Mouse (Mus musculus) liver, adult (tissue): Measurements from ENCODE around the gene Gtsf1.

Experiments
- GATA4 ChIP-seq: IDR thresholded peaks from 2 replicates; pipeline ENCODE4 v1.6.1; 2014; ENCODE audit warnings: mild to moderate bottlenecking, low read length; ENCODE audit not compliant: insufficient replicate concordance

Gene Gtsf1

DNA sequence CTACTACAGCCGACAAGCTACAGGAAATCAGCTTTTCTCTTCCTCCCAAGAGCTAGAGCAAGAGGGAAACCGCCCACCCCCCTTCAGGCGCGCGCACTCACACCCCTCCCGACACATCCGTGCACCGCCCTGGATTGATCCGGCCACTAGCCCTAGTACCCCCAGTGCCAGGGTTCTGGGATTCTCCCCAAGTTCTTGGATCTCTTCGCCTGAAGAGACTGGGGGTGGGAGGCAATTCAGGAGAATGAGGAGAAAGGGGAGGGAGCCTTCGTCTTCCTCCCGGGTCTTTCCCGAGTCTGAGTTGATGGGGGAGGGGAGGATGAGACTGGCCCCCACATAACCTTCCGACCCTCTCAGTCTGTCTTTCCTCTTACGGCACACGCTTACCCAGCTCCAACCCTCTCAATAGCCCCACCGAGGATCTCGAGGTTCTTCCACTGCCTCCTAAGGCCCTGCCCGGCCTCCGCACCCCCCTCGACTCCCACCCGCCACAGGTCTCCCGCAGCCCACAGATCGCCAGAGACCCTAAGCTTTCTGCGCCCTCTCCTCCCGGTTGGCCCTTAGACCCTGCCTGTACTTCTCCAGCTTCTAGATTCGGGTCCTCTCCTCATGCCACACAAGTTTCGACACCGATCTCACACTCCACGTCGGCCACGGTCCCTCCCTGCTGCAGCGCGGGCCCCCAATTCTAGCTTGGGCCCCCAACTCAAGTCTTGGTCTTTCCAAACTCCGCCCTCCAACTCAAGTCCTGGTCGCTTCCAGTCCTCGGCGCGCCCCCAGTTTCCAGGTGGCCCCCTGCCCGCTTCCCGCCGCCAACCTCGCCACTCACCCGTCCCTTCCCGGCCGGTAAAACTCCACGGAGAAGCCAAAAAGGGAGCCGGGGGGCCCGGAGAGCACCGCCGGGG is 64.5 kb downstream of the Gtsf1 start:
- no peak for TF ChIP-seq GATA4

DNA sequence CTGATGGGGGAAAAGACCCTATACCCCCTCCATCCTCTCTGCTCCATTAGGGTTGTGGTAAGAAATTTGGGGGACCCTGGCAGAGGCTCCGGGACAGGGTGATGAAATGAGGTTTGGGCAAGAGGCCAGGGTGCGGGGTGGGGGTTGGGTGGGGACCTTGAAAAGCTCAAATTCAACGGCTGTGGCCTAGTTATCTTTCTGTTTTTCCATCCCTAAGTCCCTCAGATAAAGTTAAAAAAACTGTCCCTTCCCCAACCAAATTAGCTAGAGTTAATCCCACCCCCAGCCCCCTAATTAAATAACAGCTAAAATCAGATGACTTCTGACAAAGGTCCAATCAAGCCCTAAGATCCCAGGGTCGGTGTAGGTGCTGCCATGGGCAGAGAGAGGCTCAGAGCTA is 65.5 kb downstream of the Gtsf1 start:
- TF ChIP-seq GATA4 = no peak

DNA sequence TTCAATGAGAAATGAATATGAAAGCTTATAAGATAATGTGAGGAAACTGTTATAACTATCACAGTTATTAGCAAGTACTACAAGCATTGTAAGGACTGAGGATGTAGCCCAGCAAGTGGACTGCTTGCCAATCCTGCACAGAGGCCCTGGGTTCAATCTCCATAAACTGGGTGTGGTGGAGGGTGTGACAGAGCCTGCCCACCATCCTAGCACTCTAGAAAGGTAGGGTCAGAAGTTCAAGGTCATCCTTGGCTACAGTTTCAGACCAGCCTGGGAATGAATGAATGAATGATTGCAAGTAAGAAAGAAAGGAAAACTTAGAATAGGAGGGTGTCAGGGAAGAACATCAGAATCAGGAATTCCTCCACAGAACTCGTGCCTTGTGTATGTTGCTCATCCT is 66.5 kb downstream of the Gtsf1 start:
- TF ChIP-seq GATA4 = no peak

DNA sequence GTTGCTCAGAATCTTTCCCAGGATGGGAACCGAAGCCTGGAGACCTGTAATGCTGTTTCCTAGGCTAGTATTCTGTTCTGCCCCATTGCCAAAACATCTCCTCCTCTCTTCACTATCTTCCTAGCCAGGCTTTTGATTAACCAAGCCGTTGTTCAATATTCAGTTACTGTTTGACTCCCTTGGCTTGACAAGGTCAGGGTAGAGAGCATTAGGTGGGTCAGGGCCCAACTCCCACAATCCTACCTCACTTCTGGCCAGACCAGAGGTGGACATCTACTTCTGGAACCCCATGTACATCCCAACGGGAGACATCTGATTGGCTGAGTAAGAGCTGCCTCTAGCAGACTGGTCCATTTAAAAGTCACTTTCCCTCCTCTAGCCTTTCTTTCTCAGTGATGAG is 67.3 kb downstream of the Gtsf1 start:
- no peak for TF ChIP-seq GATA4

DNA sequence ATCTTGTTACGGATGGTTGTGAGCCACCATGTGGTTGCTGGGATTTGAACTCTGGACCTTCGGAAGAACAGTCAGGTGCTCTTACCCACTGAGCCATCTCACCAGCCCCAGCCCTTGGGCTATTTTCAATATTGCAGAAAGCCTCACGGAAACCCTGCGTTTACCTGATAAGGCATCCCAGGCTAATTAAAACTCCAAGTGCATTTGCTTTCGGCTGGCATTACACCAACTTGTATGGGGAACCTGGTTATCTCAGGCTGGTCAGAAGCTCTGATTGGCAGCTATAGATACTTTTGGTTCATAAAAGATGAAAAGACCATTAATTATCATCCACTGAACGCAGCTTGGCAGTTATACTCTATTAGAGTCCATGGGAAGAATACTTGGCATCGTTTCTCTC is 67.9 kb downstream of the Gtsf1 start:
- no peak for TF ChIP-seq GATA4

DNA sequence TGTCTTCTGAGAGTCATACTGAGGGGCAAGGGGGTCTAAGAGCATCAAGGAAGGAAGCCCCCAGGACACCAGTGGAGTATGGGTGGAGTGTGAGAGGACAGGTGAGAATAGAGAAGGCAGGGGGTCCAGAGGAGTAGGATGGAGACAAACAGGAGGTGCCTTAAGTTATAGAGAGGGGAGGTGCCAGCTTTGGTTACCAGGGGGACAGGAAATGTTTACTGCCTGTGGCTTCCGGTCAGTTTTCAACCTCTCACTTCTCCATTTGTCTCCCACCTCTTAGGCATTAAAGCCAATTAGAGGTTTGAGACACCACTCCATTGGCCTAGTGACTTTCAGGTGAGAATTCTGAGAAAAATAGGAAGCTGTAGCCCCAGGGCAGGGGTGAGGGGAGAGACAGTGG is 69.0 kb downstream of the Gtsf1 start:
- TF ChIP-seq GATA4 = no peak

DNA sequence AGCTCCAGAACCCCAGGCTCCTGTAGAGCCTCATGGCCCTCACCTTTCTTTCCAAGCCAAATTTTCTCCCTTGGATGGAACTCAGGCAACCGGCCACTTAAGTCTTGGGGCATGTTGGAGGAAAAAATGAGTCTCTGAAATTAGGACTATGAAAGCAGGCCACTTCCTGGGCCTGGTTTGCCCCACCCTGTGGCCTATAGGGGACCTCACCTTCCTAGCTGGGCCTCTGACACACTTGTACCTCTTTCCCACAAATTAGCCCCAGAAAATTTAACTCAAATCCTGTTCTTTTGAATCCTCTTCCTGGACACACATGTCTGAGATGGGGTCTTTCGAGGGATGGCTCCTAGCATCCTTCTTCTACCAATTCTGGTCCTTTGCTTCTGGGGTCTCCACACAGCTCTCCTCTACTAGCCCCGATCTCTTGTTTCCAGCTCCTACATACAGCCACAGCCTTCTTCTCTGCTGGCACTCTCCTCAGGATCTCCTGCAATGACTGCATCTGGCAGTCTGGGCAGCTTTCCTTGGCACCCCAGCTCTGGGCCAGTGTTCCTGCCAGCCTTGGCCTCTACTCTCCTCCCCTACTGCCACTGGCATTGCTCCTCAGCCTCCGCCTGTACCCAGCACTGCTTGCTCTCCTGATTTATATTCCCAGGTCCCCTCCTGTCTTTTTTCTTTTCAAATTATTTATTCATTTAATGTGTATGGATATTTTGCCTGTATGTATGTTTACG is 70.2 kb downstream of the Gtsf1 start:
- no peak for TF ChIP-seq GATA4

DNA sequence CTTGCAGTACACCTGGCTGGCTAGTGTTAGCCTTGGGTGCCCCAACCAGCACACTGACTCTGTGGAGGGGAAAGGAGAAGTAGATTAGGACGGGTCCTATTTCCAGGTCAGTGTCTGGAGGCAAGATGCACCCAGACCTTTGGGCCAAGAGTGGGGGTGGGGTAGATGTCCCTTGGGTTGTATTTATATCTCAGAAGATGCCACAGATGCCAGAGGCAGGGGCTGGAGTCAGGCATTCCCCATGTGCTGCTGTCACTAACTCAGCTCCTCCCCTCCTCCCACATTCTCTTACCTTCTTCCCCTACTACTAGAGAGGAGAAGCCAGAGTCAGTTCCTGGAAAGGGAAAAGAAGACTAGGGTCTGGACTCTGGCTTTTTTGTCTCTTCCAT is 71.2 kb downstream of the Gtsf1 start:
- TF ChIP-seq GATA4 = no peak

DNA sequence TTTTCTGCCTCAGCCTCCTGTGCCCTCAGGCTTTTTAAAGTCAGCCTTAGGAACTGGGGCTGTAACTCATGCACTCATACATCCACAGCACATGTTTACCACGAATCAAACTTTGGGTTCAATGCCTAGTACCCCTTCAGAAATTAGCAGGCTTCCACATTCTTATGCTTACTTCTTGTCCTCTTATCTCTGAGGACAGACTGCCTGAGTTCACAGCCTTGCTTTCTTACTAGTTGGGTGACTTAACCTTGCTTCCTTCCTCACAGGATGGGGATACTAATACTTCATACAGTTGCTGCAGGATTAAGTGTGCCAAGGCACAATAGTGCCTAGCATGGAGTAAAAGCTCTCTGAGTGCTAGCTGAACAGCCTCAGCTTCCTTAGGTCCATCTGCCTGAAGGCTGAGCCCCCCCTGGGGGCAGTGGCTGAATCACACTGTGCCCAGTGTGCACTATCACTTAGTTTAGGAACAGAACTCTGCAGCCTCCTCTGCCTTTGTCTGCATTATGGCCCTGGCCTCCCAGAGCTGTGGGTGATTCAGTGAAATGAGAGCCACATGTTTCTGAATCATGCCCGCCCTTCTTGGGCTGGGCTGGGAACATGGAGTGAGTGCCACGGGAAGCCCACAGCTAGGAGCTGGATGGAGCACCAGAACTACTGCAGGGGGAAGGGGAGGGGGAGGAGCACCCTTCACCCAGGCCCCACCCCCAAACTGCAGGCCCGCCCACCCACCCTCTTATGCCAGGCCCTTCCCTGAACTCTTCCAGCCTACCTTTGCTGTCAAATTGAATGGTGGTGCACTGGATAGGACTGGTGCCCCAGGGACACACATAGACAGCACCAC is 71.8 kb downstream of the Gtsf1 start:
- TF ChIP-seq GATA4 = peak; percentile 87; the same call in 1 of the 2 replicates

DNA sequence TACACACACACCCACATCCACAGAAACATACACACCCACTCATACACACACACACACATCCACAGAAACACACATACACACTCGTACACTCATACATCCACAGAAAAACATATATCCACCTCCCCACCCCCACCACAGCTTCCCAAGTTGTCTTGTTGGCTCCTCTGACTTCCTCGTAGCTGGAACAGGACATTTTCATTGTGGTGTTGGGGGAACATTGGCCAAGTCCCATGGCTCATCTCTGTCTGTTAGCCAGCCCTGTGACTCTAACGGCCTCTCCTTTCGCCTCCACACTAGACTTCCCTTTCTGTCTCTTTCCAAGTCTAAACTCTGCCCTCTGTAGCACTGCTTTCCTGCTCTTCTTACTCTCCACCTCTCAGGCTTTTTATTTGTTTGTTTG is 72.5 kb downstream of the Gtsf1 start:
- TF ChIP-seq GATA4 = no peak

DNA sequence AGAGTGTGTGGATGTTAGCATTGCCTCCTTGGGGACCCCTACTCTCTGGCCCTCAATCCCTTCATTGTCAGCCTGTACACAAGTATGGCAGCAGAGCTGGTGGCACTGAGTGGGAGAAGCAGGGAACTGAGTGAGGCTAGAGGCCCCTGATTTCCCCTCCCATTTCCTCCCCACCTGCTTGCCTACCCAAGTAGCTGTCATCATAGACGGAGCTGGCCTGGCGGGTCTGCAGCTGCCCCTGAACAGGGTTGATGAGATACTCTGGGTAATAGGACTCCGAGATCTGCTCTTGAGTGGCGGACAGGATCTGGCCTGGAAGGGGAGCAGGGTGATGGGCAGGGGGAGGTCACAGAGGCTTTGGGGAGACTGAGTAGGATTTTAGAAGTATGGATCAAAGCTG is 74.1 kb downstream of the Gtsf1 start:
- TF ChIP-seq GATA4 = no peak

DNA sequence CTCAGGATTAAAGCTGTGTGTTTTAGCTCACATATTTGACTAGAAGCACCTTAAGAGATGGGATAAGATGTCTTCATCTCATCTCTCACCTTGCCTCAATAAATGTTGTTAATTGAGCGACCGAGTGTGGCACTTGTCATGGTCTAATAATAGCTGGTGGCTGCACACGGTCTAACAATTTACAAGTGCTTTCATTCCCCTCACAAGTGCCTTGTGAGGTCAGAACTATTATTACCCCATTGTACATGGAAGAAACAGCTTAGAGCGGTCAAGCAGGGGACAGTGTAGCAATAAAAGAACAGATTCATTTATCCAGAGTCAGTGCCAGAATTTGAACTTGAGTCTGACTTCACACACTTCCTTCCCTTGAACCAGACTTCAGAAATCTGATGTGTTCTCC is 74.8 kb downstream of the Gtsf1 start:
- TF ChIP-seq GATA4 = no peak

DNA sequence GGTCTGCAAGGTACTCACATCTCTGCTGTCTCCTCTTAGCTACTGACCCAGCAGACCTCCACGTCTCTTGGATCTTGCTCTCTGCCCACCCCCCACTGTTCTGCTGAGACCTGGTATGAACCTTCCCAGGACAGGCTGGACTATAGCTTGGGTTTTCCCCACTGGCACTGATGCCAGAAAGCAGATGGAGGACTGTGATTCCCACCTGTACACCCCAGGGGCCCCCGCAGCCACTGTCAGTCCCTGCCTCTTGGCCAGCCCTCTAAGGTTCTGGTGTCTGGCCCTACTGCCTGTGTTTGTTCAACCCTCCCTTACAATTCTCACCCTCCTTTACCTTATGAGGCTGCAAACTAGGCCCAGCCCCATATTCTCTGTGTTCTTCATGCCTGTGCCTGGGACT is 75.6 kb downstream of the Gtsf1 start:
- no peak for TF ChIP-seq GATA4

DNA sequence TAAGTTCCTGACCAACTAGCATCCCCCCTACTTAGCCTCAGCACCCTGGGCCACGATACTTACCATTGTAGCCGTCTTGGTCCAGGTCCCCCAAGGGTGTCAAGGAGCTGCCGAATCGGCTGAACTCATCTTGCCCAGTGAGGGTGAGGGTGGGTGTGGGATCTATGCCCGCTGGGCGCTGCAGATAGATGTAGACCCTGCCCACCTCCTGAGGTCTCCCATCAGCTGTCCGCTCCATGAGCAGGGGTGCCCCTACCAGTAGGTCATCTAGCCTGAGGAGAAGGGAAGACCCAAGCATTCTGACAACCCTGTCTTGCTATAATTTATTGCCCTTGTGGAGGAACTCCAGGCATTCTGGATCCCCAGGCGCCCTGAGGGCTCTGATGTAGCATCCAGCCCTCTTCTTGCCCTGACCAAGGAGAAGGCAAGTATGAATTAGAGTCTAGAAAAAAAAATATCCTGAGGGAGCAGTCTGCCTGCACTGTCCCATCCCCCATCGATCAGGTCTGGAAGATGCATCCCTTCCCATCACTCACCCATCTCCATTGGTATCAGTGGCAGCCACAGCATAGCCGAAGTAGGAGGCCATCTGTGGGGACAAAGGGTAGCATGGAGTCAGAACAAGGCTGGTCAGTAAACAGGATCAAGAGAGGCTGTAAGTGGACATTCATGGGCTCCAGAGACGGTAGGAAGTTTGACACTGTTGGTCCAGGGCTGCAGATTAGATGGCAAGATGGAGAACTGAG is 76.6 kb downstream of the Gtsf1 start:
- TF ChIP-seq GATA4 = no peak

DNA sequence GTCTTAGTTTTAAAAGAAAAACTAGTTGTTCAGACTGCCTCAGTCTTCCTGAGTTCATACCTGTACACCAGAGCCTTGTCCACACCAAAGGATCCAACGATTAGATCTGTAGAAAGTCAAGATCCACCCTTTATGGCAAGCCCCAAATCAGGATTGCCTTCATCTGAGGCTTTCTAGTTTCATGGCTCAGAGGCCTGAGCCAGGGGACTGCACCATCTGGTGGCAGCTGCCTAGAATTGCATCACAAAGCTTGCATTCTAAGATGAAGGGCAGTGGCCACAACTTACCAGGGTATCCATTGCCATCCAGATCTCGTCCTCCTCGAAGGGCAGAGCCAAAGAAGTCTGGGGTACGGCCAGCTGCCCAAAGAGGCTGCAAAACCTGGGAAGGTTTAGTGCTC is 77.4 kb downstream of the Gtsf1 start:
- TF ChIP-seq GATA4 = no peak
